ENCODE assay signal across 14 mouse cellular contexts in the genomic region with DNA sequence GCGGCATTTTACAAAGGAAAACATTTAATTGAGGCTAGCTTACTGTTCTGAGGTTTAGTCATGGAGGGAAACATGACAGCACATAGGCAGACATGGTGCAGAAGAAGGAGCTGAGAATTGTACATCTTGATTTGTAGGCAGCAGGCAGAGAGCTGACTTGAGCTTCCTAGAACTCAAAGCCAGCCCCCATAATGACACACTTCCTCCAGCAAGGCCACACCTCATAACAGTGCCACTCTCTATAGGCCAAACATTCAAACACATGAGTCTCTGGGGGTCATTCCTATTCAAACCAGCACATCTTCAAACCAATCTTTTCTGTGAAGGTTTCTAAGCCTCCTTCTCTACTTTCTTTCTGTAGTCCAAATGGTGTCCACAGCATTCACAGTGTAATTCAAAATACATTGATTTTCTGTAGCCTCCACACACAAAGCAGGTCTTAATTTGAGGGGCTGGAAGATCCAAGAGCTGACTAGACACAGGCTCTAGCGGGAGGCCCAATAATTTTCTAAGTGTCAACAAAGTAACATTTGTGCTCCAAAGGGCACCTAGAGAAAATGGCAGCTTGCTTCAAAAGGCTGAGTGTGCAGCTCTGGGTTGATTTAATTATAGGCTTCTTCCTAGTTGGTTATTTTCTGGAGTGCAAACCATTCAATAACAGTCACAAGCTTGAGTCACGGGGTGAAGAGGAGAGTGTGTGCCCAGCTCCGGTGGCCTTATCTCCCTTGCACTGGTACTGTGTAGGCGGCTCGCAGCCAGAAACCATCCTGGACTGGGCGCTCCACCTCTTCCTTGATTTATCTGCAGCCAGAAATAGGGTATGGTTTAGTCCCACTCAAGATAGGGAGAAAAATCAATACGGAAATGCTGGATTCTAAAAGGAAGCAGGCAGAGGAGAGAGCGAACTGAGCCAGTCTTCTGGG. TPM values are rescaled to one million over a fixed set of nuclear protein-coding genes. Genes with fewer than 3 reads are reported as not detected.
DNase-seq lines count a peak whose midpoint lies in the region; ATAC-seq and TF ChIP-seq lines count a peak whose summit lies in the region.
"Had no signal": no experiment of that assay in that cellular context is flagged by ENCODE, and none has a peak within 500 bp of the region (broad histone marks: within the 10 kb centered on the region; RNA-seq: fewer than 3 reads in every experiment).

No protein-coding gene starts in this region.

- H3K36me3 ChIP-seq in heart, embryonic 12.5 days: no peaks in the 10 kb centered on the region
- no peaks in the 10 kb centered on the region for H3K36me3 ChIP-seq in stomach, embryonic 15.5 days
- H3K36me3 ChIP-seq: embryonic facial prominence, embryonic 15.5 days had no signal

- peaks cover 10% of the 10 kb centered on the region for H3K4me1 ChIP-seq in heart, embryonic 12.5 days (replicated peaks)
- H3K4me1 ChIP-seq in stomach, embryonic 15.5 days: no peaks in the 10 kb centered on the region
- no peaks in the 10 kb centered on the region for H3K4me1 ChIP-seq in cerebellum, adult 2 months (ENCODE audit: control insufficient read depth, insufficient read depth, low read length)
- H3K4me1 ChIP-seq: embryonic facial prominence, embryonic 15.5 days had no signal

- H3K4me2 ChIP-seq in heart, embryonic 12.5 days: peak overlapping the region; percentile 48
- no peak overlapping the region for H3K4me2 ChIP-seq in stomach, embryonic 15.5 days
- H3K4me2 ChIP-seq: embryonic facial prominence, embryonic 15.5 days had no signal

- no peaks in the 10 kb centered on the region for H3K27me3 ChIP-seq in heart, embryonic 12.5 days (replicated peaks)
- H3K27me3 ChIP-seq in stomach, embryonic 15.5 days (replicated peaks): no peaks in the 10 kb centered on the region
- H3K27me3 ChIP-seq in cerebellum, adult 2 months (ENCODE audit: control insufficient read depth, insufficient read depth, low read length): no peaks in the 10 kb centered on the region
- H3K27me3 ChIP-seq: embryonic facial prominence, embryonic 15.5 days; Patski had no signal

- no peak overlapping the region for H3K9ac ChIP-seq in heart, embryonic 12.5 days
- no peak overlapping the region for H3K9ac ChIP-seq in stomach, embryonic 15.5 days
- H3K9ac ChIP-seq: embryonic facial prominence, embryonic 15.5 days had no signal

- no peak for TF ChIP-seq POLR2A in cerebellum, adult 2 months (IDR thresholded peaks at IDR 0.05; ENCODE audit: borderline replicate concordance, insufficient read depth, low read length)

- ATAC-seq in heart, embryonic 12.5 days (ENCODE audit: insufficient number of reproducible peaks, low FRiP score): peak; percentile 73
- peak; percentile 78 for ATAC-seq in stomach, embryonic 15.5 days (ENCODE audit: insufficient read depth, low FRiP score, low read depth)
- ATAC-seq: hindbrain, postnatal 0 days; Patski had no signal

- WGBS in heart, embryonic 12.5 days: 45% methylated on average over 9 of the region's 9 CpGs
- 67% methylated on average over 9 of the region's 9 CpGs for WGBS in stomach, embryonic 15.5 days
- WGBS in cerebellum, adult 2 months: 93% methylated on average over 9 of the region's 9 CpGs

- no peaks in the 10 kb centered on the region for H3K9me3 ChIP-seq in heart, embryonic 12.5 days (replicated peaks)
- no peaks in the 10 kb centered on the region for H3K9me3 ChIP-seq in stomach, embryonic 15.5 days
- H3K9me3 ChIP-seq: embryonic facial prominence, embryonic 15.5 days had no signal

- H3K4me3 ChIP-seq in heart, embryonic 12.5 days: peak overlapping the region; percentile 4; the same call in 1 of the 2 replicates
- H3K4me3 ChIP-seq in stomach, embryonic 15.5 days (replicated peaks): no peak overlapping the region
- H3K4me3 ChIP-seq in cerebellum, adult 2 months (replicated peaks; ENCODE audit: insufficient read depth, low read depth, low read length): no peak overlapping the region
- H3K4me3 ChIP-seq: embryonic facial prominence, embryonic 15.5 days had no signal

- peak overlapping the region; percentile 66 for H3K27ac ChIP-seq in heart, embryonic 12.5 days (ENCODE audit: poor library complexity, severe bottlenecking)
- H3K27ac ChIP-seq in stomach, embryonic 15.5 days: peak overlapping the region; percentile 26; the same call in 1 of the 2 replicates
- no peak overlapping the region for H3K27ac ChIP-seq in cerebellum, adult 2 months (ENCODE audit: insufficient read depth, low read length)
- H3K27ac ChIP-seq: embryonic facial prominence, embryonic 15.5 days; hindbrain, postnatal 0 days had no signal

- DNase-seq in heart, adult 11 months: peak; percentile 97
- no peak for DNase-seq in heart, postnatal 25 days (ENCODE audit: low spot score)
- peak; percentile 35 for DNase-seq in liver
- DNase-seq in cerebellum, adult 2 months: no peak
- DNase-seq in kidney, postnatal 36 days: no peak
- DNase-seq in layer of hippocampus, postnatal 14 days (ENCODE audit: low spot score in 2 of 2): no peak
- DNase-seq: adrenal gland, postnatal 36 days; cerebellum, adult 18-20 months; thymus, adult 18-20 months had no signal

- no peak for TF ChIP-seq CTCF in cerebellum, adult 2 months (IDR thresholded peaks at IDR 0.05; ENCODE audit: borderline replicate concordance, insufficient read depth, low read depth, low read length)

- intact Hi-C loops in heart, postnatal 25 days (cut with DNase I): no loop called here

RNA-seq across cellular contexts. Expression of gene Prkci, which starts 7.9 kb away (rescaled TPM):
- 10 to 100 TPM; 13.4 to 18.5 TPM for total RNA-seq in heart, postnatal 25 days (2021)
- polyA plus RNA-seq in heart, embryonic 12.5 days (2016; fragmentation: Nextera tagmentation; extraction: Ambion mirVana): 26.9 and 28.9 TPM in 2 replicates
- polyA plus RNA-seq in stomach, embryonic 15.5 days (2015; fragmentation: Nextera tagmentation; extraction: Ambion mirVana): 39.3 and 42.5 TPM in 2 replicates
- polyA plus RNA-seq in cerebellum, adult 2 months (2012; rRNA removed): 36.5 and 42.9 TPM in 2 replicates
- 10 to 100 TPM; 56.8 to 59.5 TPM for total RNA-seq in layer of hippocampus, postnatal 14 days (2021)

RNA-seq across cellular contexts. Expression of gene Phc3, which starts 18.4 kb away (rescaled TPM):
- 10 to 100 TPM; 15.0 to 18.2 TPM for total RNA-seq in heart, postnatal 25 days (2021)
- 5.5 and 7.1 TPM in 2 replicates for polyA plus RNA-seq in heart, embryonic 12.5 days (2016; fragmentation: Nextera tagmentation; extraction: Ambion mirVana)
- 7.8 and 8.2 TPM in 2 replicates for polyA plus RNA-seq in stomach, embryonic 15.5 days (2015; fragmentation: Nextera tagmentation; extraction: Ambion mirVana)
- polyA plus RNA-seq in cerebellum, adult 2 months (2012; rRNA removed): 25.9 and 30.1 TPM in 2 replicates
- total RNA-seq in layer of hippocampus, postnatal 14 days (2021): 10 to 100 TPM; 37.0 to 37.9 TPM

Comparison
In these comparisons a context has a peak if more than half of its experiments do, and no peak if none do; other contexts are left out.
1. DNase-seq: peak in heart, adult 11 months (single experiment) and liver (single experiment); none in heart, postnatal 25 days (single experiment), cerebellum, adult 2 months (0 of 2), kidney, postnatal 36 days (0 of 2) and layer of hippocampus, postnatal 14 days (0 of 2).